Mouse (Mus musculus): Measurements from ENCODE around the gene Pank1. TPM values are rescaled to one million over a fixed set of nuclear protein-coding genes. Genes with fewer than 3 reads are reported as not detected.

Gene Pank1
- polyA plus RNA-seq, 1 experiment from 2014 or later: 7.0 TPM

GRCm38 (mm10) chr19:34804531-34804930, 74.7 kb downstream of the Pank1 start:
- Histone ChIP-seq H3K27me3 (replicated peaks; ENCODE audit: control insufficient read depth, insufficient read depth, low read length) (no peaks in the 10 kb centered on the region), H3K36me3 (ENCODE audit: control insufficient read depth, insufficient read depth, low read length) (no peaks in the 10 kb centered on the region), H3K9me3 (replicated peaks; ENCODE audit: control insufficient read depth, low read length) (no peaks in the 10 kb centered on the region), H3K9ac (ENCODE audit: low read length) (no peak overlapping the region), H3K27ac (ENCODE audit: low read depth, low read length) (no peak overlapping the region), H3K4me1 (ENCODE audit: control insufficient read depth, insufficient read depth, low read length) (no peaks in the 10 kb centered on the region), H3K4me3 (ENCODE audit: low read depth, low read length) (no peak overlapping the region), H3K4me2 (ENCODE audit: low read length) (no peak overlapping the region)
- DNase-seq (ENCODE audit: low spot score) (no peak), ATAC-seq (no peak)
- 94% methylated on average over 2 of the region's 2 CpGs for WGBS

GRCm38 (mm10) chr19:34803396-34803795, 75.9 kb downstream of the Pank1 start:
- no peak overlapping the region for H3K4me3 ChIP-seq (ENCODE audit: low read depth, low read length)
- 93% methylated on average over 4 of the region's 4 CpGs for WGBS
- H3K27ac ChIP-seq (ENCODE audit: low read depth, low read length): no peak overlapping the region
- no peak overlapping the region for H3K4me2 ChIP-seq (ENCODE audit: low read length)
- H3K36me3 ChIP-seq (ENCODE audit: control insufficient read depth, insufficient read depth, low read length): no peaks in the 10 kb centered on the region
- H3K9me3 ChIP-seq (replicated peaks; ENCODE audit: control insufficient read depth, low read length): no peaks in the 10 kb centered on the region
- no peak for DNase-seq (ENCODE audit: low spot score)
- no peaks in the 10 kb centered on the region for H3K27me3 ChIP-seq (replicated peaks; ENCODE audit: control insufficient read depth, insufficient read depth, low read length)
- ATAC-seq: no peak
- H3K9ac ChIP-seq (ENCODE audit: low read length): no peak overlapping the region
- no peaks in the 10 kb centered on the region for H3K4me1 ChIP-seq (ENCODE audit: control insufficient read depth, insufficient read depth, low read length)

- 58% methylated on average over 6 of the region's 6 CpGs for WGBS
- Histone ChIP-seq H3K4me1 (ENCODE audit: control insufficient read depth, insufficient read depth, low read length) (no peaks in the 10 kb centered on the region), H3K4me2 (ENCODE audit: low read length) (no peak overlapping the region), H3K9me3 (replicated peaks; ENCODE audit: control insufficient read depth, low read length) (no peaks in the 10 kb centered on the region), H3K9ac (ENCODE audit: low read length) (no peak overlapping the region), H3K36me3 (ENCODE audit: control insufficient read depth, insufficient read depth, low read length) (no peaks in the 10 kb centered on the region), H3K27me3 (replicated peaks; ENCODE audit: control insufficient read depth, insufficient read depth, low read length) (no peaks in the 10 kb centered on the region), H3K27ac (ENCODE audit: low read depth, low read length) (no peak overlapping the region), H3K4me3 (ENCODE audit: low read depth, low read length) (no peak overlapping the region)
- DNase-seq (ENCODE audit: low spot score): peak; percentile 30
- no peak for ATAC-seq
These were observed 79.5 kb downstream of the Pank1 start for GRCm38 (mm10) chr19:34799644-34800267.

- ATAC-seq: no peak
- H3K4me2 ChIP-seq (ENCODE audit: low read length): no peak overlapping the region
- WGBS: 84% methylated on average over 4 of the region's 4 CpGs
These were observed 82.9 kb downstream of the Pank1 start for GRCm38 (mm10) chr19:34796396-34796795.

GRCm38 (mm10) chr19:34782491-34782890, 96.8 kb downstream of the Pank1 start:
- no peak for DNase-seq (ENCODE audit: low spot score)
- ATAC-seq: no peak
- no peaks in the 10 kb centered on the region for H3K4me1 ChIP-seq (ENCODE audit: control insufficient read depth, insufficient read depth, low read length)
- no peaks in the 10 kb centered on the region for H3K9me3 ChIP-seq (replicated peaks; ENCODE audit: control insufficient read depth, low read length)
- no peak overlapping the region for H3K27ac ChIP-seq (ENCODE audit: low read depth, low read length)
- no peak overlapping the region for H3K4me3 ChIP-seq (ENCODE audit: low read depth, low read length)
- no peak overlapping the region for H3K9ac ChIP-seq (ENCODE audit: low read length)
- 91% methylated on average over 2 of the region's 2 CpGs for WGBS
- H3K36me3 ChIP-seq (ENCODE audit: control insufficient read depth, insufficient read depth, low read length): no peaks in the 10 kb centered on the region
- H3K4me2 ChIP-seq (ENCODE audit: low read length): no peak overlapping the region
- no peaks in the 10 kb centered on the region for H3K27me3 ChIP-seq (replicated peaks; ENCODE audit: control insufficient read depth, insufficient read depth, low read length)

More at GRCm38 (mm10) chr19:34796396-34796795, 82.9 kb downstream of the Pank1 start:
- H3K36me3 ChIP-seq (ENCODE audit: control insufficient read depth, insufficient read depth, low read length): no peaks in the 10 kb centered on the region
- no peaks in the 10 kb centered on the region for H3K4me1 ChIP-seq (ENCODE audit: control insufficient read depth, insufficient read depth, low read length)
- no peak overlapping the region for H3K9ac ChIP-seq (ENCODE audit: low read length)
- no peak overlapping the region for H3K27ac ChIP-seq (ENCODE audit: low read depth, low read length)
- no peaks in the 10 kb centered on the region for H3K9me3 ChIP-seq (replicated peaks; ENCODE audit: control insufficient read depth, low read length)
- H3K27me3 ChIP-seq (replicated peaks; ENCODE audit: control insufficient read depth, insufficient read depth, low read length): no peaks in the 10 kb centered on the region
- no peak for DNase-seq (ENCODE audit: low spot score)
- H3K4me3 ChIP-seq (ENCODE audit: low read depth, low read length): no peak overlapping the region

- ATAC-seq (no peak), DNase-seq (ENCODE audit: low spot score) (no peak)
- H3K4me1 ChIP-seq (ENCODE audit: control insufficient read depth, insufficient read depth, low read length): no peaks in the 10 kb centered on the region
- no peak overlapping the region for H3K4me3 ChIP-seq (ENCODE audit: low read depth, low read length)
- no peak overlapping the region for H3K27ac ChIP-seq (ENCODE audit: low read depth, low read length)
- no peaks in the 10 kb centered on the region for H3K9me3 ChIP-seq (replicated peaks; ENCODE audit: control insufficient read depth, low read length)
- no peak overlapping the region for H3K9ac ChIP-seq (ENCODE audit: low read length)
- no peaks in the 10 kb centered on the region for H3K36me3 ChIP-seq (ENCODE audit: control insufficient read depth, insufficient read depth, low read length)
- no peaks in the 10 kb centered on the region for H3K27me3 ChIP-seq (replicated peaks; ENCODE audit: control insufficient read depth, insufficient read depth, low read length)
- no peak overlapping the region for H3K4me2 ChIP-seq (ENCODE audit: low read length)
- 96% methylated on average over 1 of the region's 1 CpGs for WGBS
These were observed 100.3 kb downstream of the Pank1 start for GRCm38 (mm10) chr19:34778993-34779392.

GRCm38 (mm10) chr19:34778098-34778497, 101.2 kb downstream of the Pank1 start:
- Histone ChIP-seq H3K4me1 (ENCODE audit: control insufficient read depth, insufficient read depth, low read length) (no peaks in the 10 kb centered on the region), H3K27me3 (replicated peaks; ENCODE audit: control insufficient read depth, insufficient read depth, low read length) (no peaks in the 10 kb centered on the region), H3K36me3 (ENCODE audit: control insufficient read depth, insufficient read depth, low read length) (no peaks in the 10 kb centered on the region), H3K4me3 (ENCODE audit: low read depth, low read length) (no peak overlapping the region), H3K9ac (ENCODE audit: low read length) (no peak overlapping the region), H3K27ac (ENCODE audit: low read depth, low read length) (no peak overlapping the region), H3K9me3 (replicated peaks; ENCODE audit: control insufficient read depth, low read length) (no peaks in the 10 kb centered on the region), H3K4me2 (ENCODE audit: low read length) (no peak overlapping the region)
- ATAC-seq (no peak), DNase-seq (ENCODE audit: low spot score) (no peak)

GRCm38 (mm10) chr19:34772775-34773174, 106.5 kb downstream of the Pank1 start:
- H3K4me1 ChIP-seq (ENCODE audit: control insufficient read depth, insufficient read depth, low read length): no peaks in the 10 kb centered on the region
- H3K4me2 ChIP-seq (ENCODE audit: low read length): no peak overlapping the region
- ATAC-seq: peak; percentile 61; the same call in 1 of the 2 replicates
- WGBS: 29% methylated on average over 6 of the region's 6 CpGs
- no peaks in the 10 kb centered on the region for H3K9me3 ChIP-seq (replicated peaks; ENCODE audit: control insufficient read depth, low read length)
- no peak overlapping the region for H3K9ac ChIP-seq (ENCODE audit: low read length)
- H3K36me3 ChIP-seq (ENCODE audit: control insufficient read depth, insufficient read depth, low read length): no peaks in the 10 kb centered on the region
- no peaks in the 10 kb centered on the region for H3K27me3 ChIP-seq (replicated peaks; ENCODE audit: control insufficient read depth, insufficient read depth, low read length)
- no peak overlapping the region for H3K27ac ChIP-seq (ENCODE audit: low read depth, low read length)
- peak; percentile 71 for DNase-seq (ENCODE audit: low spot score)
- H3K4me3 ChIP-seq (ENCODE audit: low read depth, low read length): no peak overlapping the region

- WGBS: 88% methylated on average over 6 of the region's 6 CpGs
- no peaks in the 10 kb centered on the region for H3K4me1 ChIP-seq (ENCODE audit: control insufficient read depth, insufficient read depth, low read length)
- no peaks in the 10 kb centered on the region for H3K36me3 ChIP-seq (ENCODE audit: control insufficient read depth, insufficient read depth, low read length)
- H3K27ac ChIP-seq (ENCODE audit: low read depth, low read length): no peak overlapping the region
- no peaks in the 10 kb centered on the region for H3K9me3 ChIP-seq (replicated peaks; ENCODE audit: control insufficient read depth, low read length)
- no peaks in the 10 kb centered on the region for H3K27me3 ChIP-seq (replicated peaks; ENCODE audit: control insufficient read depth, insufficient read depth, low read length)
- DNase-seq (ENCODE audit: low spot score) (no peak), ATAC-seq (no peak)
- no peak overlapping the region for H3K4me3 ChIP-seq (ENCODE audit: low read depth, low read length)
- no peak overlapping the region for H3K9ac ChIP-seq (ENCODE audit: low read length)
- no peak overlapping the region for H3K4me2 ChIP-seq (ENCODE audit: low read length)
These were observed 108.5 kb downstream of the Pank1 start for GRCm38 (mm10) chr19:34770764-34771163.

Data from forebrain, embryonic 14.5 days (tissue).